Mouse (Mus musculus) kidney, adult 2 months (tissue): ENCODE measurements around the gene Als2cl.

Experiments
- CTCF ChIP-seq: fragments of 200-500 bp; conservative IDR thresholded peaks from 2 replicates; pipeline ENCODE4 v1.5.1; 2011; ENCODE audit warnings: low read depth, mild to moderate bottlenecking, control low read depth, low read length, moderate library complexity, mixed read lengths; ENCODE audit not compliant: insufficient read depth, insufficient read length
- POLR2A ChIP-seq: fragments of 200-500 bp; IDR thresholded peaks from one replicate; pipeline ENCODE4 v1.6.1; 2011; ENCODE audit warnings: low read depth, low read length, control low read depth

DNA sequence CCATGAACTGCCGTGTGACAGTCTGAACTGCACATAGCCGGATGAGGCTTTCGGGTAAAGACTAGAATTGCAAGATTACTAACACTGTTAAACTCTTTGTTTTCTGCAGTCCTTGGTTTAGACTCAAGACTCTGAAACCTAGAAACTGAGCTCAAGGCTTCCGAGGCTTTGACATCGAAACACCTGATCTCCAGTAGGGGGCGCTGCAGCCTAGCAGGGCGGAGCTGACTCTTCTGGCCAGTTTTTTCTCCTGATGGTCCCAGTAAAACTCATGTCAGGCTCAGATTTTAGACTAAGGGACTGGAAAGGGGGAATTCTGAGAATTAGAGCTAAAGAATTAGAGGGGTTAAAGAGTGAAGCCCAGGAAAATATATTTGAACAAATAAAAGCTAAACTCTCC lies 43.1 kb downstream of the Als2cl start:
- TF ChIP-seq POLR2A = no peak
- TF ChIP-seq CTCF = peak; percentile 89
